Mouse (Mus musculus): Measurements from ENCODE around the gene Cdc42.

DNA sequence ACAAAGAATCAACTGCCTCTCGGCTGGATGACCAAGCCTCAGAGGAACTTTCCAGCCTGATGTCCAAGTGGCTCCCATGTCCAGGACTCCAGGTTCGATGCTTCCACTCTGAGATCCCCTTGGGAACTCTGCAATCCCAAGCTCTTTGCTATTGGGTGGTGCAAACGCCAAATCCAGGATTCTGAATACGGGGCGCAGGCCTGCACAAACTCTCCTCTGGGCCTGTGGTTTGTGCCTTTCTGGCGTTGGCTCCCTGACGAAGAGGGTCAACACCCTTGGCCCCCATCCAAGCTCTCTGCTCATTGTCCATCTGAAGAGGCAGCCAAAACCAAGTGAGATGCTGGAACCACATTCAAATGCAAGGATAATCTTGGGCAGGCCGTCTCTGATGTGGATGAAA, 59.1 kb downstream of the Cdc42 start:
- TF ChIP-seq CTCF (IDR thresholded peaks at IDR 0.05; ENCODE audit: low read depth): no peak
- TF ChIP-seq EP300 (optimal IDR thresholded peaks at IDR 0.05): no peak
